Mouse (Mus musculus): ENCODE data around the gene Sf3b1. TPM values are rescaled to one million over a fixed set of nuclear protein-coding genes. Genes with fewer than 3 reads are reported as not detected.
"Not testable (repeated sequence)": the region's sequence is repeated elsewhere in the genome, so short reads cannot be mapped to it uniquely, and the experiment has no call there.

Sf3b1 gene
- 334 and 363 TPM in 2 replicates for polyA plus RNA-seq (2014; fragmentation: Nextera tagmentation; extraction: Ambion mirVana)

GRCm38 (mm10) chr1:55027253-55027801 is at the start of gene Sf3b1:
Sf3b1 (minus strand) TSS chr1:55027481.
- H3K36me3 ChIP-seq (ENCODE audit: control insufficient read depth, insufficient read depth, low read length): no peaks in the 10 kb centered on the region
- peak; percentile 99 for ATAC-seq (ENCODE audit: insufficient number of reproducible peaks, insufficient read depth, low FRiP score, low read depth)
- no peaks in the 10 kb centered on the region for H3K9me3 ChIP-seq (ENCODE audit: control insufficient read depth, low read depth, low read length)
- WGBS: 2% methylated on average over 46 of the region's 46 CpGs
- H3K27me3 ChIP-seq (ENCODE audit: control insufficient read depth, insufficient read depth, low read length): no peaks in the 10 kb centered on the region
- H3K4me2 ChIP-seq (replicated peaks; ENCODE audit: low read depth, low read length): peak within 1 kb of the TSS; percentile 89
- peak within 1 kb of the TSS; percentile 98 for H3K4me3 ChIP-seq (ENCODE audit: low read depth, low read length)
- H3K9ac ChIP-seq (replicated peaks; ENCODE audit: low read depth, low read length): peak within 1 kb of the TSS; percentile 99
- no peaks in the 10 kb centered on the region for H3K4me1 ChIP-seq (ENCODE audit: control insufficient read depth, insufficient read depth, low read length)
- H3K27ac ChIP-seq (ENCODE audit: low read length): peak within 1 kb of the TSS; percentile 96

GRCm38 (mm10) chr1:55076395-55076743 is 49.1 kb upstream of the Sf3b1 start:
- Histone ChIP-seq H3K4me2 (replicated peaks; ENCODE audit: low read depth, low read length) (no peak overlapping the region), H3K9ac (replicated peaks; ENCODE audit: low read depth, low read length) (no peak overlapping the region), H3K9me3 (ENCODE audit: control insufficient read depth, low read depth, low read length) (no peaks in the 10 kb centered on the region), H3K27me3 (ENCODE audit: control insufficient read depth, insufficient read depth, low read length) (no peaks in the 10 kb centered on the region), H3K4me1 (ENCODE audit: control insufficient read depth, insufficient read depth, low read length) (no peaks in the 10 kb centered on the region), H3K4me3 (ENCODE audit: low read depth, low read length) (no peak overlapping the region), H3K27ac (ENCODE audit: low read length) (no peak overlapping the region), H3K36me3 (ENCODE audit: control insufficient read depth, insufficient read depth, low read length) (peaks cover 39% of the 10 kb centered on the region)
- no peak for ATAC-seq (ENCODE audit: insufficient number of reproducible peaks, insufficient read depth, low FRiP score, low read depth)

- Histone ChIP-seq H3K4me3 (ENCODE audit: low read depth, low read length) (no peak overlapping the region), H3K36me3 (ENCODE audit: control insufficient read depth, insufficient read depth, low read length) (peaks cover 36% of the 10 kb centered on the region), H3K27me3 (ENCODE audit: control insufficient read depth, insufficient read depth, low read length) (no peaks in the 10 kb centered on the region), H3K4me2 (replicated peaks; ENCODE audit: low read depth, low read length) (no peak overlapping the region), H3K4me1 (ENCODE audit: control insufficient read depth, insufficient read depth, low read length) (no peaks in the 10 kb centered on the region), H3K27ac (ENCODE audit: low read length) (no peak overlapping the region), H3K9me3 (ENCODE audit: control insufficient read depth, low read depth, low read length) (no peaks in the 10 kb centered on the region), H3K9ac (replicated peaks; ENCODE audit: low read depth, low read length) (no peak overlapping the region)
- WGBS: 69% methylated on average over 5 of the region's 5 CpGs
- no peak for ATAC-seq (ENCODE audit: insufficient number of reproducible peaks, insufficient read depth, low FRiP score, low read depth)
Observed at GRCm38 (mm10) chr1:55075652-55076394, 48.5 kb upstream of the Sf3b1 start.

DNA sequence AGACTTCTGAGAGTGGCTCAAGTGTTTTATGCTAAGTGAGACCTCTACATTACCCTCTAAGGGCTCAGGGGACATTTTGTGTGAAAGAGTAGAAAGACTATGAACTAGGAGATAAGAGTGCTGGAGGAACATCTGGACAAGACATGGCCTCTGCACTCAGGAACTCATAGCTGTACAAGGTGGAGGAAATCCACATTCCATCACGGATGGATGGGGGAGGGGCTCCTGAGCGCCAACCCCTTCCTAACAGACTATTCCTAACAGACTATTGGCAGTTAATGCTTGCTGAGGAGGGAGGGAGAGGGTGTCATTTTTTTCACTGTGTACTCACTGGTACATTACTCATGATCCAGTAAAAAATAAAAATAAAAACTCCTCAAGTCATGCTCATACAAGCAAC is 47.5 kb upstream of the Sf3b1 start:
- H3K36me3 ChIP-seq (ENCODE audit: control insufficient read depth, insufficient read depth, low read length): peaks cover 31% of the 10 kb centered on the region
- no peak overlapping the region for H3K27ac ChIP-seq (ENCODE audit: low read length)
- no peaks in the 10 kb centered on the region for H3K27me3 ChIP-seq (ENCODE audit: control insufficient read depth, insufficient read depth, low read length)
- 29% methylated on average over 2 of the region's 2 CpGs for WGBS
- H3K4me1 ChIP-seq (ENCODE audit: control insufficient read depth, insufficient read depth, low read length): no peaks in the 10 kb centered on the region
- no peak overlapping the region for H3K9ac ChIP-seq (replicated peaks; ENCODE audit: low read depth, low read length)
- no peak overlapping the region for H3K4me2 ChIP-seq (replicated peaks; ENCODE audit: low read depth, low read length)
- no peak for ATAC-seq (ENCODE audit: insufficient number of reproducible peaks, insufficient read depth, low FRiP score, low read depth)
- H3K4me3 ChIP-seq (ENCODE audit: low read depth, low read length): no peak overlapping the region
- H3K9me3 ChIP-seq (ENCODE audit: control insufficient read depth, low read depth, low read length): no peaks in the 10 kb centered on the region

DNA sequence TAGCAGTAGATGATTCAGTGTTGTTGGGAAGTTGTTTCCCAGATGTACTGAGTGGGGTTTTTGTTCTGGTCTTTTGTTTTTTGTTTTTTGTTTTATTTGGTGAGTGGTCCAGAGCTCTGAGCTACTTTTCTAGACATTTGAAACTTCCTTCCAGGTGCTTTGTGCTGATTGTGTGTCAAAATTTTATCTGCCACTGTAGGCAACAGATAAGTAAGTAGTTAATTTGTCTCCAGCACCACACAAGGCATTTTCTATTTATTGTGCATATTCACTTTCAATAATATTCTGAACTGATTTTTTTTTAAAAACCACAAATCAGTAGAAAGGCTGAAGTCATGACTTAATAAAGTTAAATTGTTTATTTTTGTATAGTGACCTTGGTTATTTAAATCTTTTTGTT is 45.0 kb upstream of the Sf3b1 start:
- H3K4me1 ChIP-seq (ENCODE audit: control insufficient read depth, insufficient read depth, low read length); H3K27me3 ChIP-seq (ENCODE audit: control insufficient read depth, insufficient read depth, low read length); H3K4me2 ChIP-seq (replicated peaks; ENCODE audit: low read depth, low read length); H3K4me3 ChIP-seq (ENCODE audit: low read depth, low read length); ATAC-seq (ENCODE audit: insufficient number of reproducible peaks, insufficient read depth, low FRiP score, low read depth); H3K9ac ChIP-seq (replicated peaks; ENCODE audit: low read depth, low read length); H3K27ac ChIP-seq (ENCODE audit: low read length); H3K9me3 ChIP-seq (ENCODE audit: control insufficient read depth, low read depth, low read length): not testable (repeated sequence)
- H3K36me3 ChIP-seq (ENCODE audit: control insufficient read depth, insufficient read depth, low read length): peaks cover 22% of the 10 kb centered on the region

- no peaks in the 10 kb centered on the region for H3K4me1 ChIP-seq (ENCODE audit: control insufficient read depth, insufficient read depth, low read length)
- 87% methylated on average over 4 of the region's 4 CpGs for WGBS
- H3K9me3 ChIP-seq (ENCODE audit: control insufficient read depth, low read depth, low read length): no peaks in the 10 kb centered on the region
- no peak overlapping the region for H3K4me3 ChIP-seq (ENCODE audit: low read depth, low read length)
- H3K27ac ChIP-seq (ENCODE audit: low read length): no peak overlapping the region
- H3K4me2 ChIP-seq (replicated peaks; ENCODE audit: low read depth, low read length): no peak overlapping the region
- no peak overlapping the region for H3K9ac ChIP-seq (replicated peaks; ENCODE audit: low read depth, low read length)
- no peaks in the 10 kb centered on the region for H3K27me3 ChIP-seq (ENCODE audit: control insufficient read depth, insufficient read depth, low read length)
- ATAC-seq (ENCODE audit: insufficient number of reproducible peaks, insufficient read depth, low FRiP score, low read depth): no peak
- peaks cover 14% of the 10 kb centered on the region; the same call in 1 of the 2 replicates for H3K36me3 ChIP-seq (ENCODE audit: control insufficient read depth, insufficient read depth, low read length)
Observed at GRCm38 (mm10) chr1:55061772-55062171, 34.5 kb upstream of the Sf3b1 start.

GRCm38 (mm10) chr1:55061099-55061498 is 33.8 kb upstream of the Sf3b1 start:
- no peak for ATAC-seq (ENCODE audit: insufficient number of reproducible peaks, insufficient read depth, low FRiP score, low read depth)
- 89% methylated on average over 5 of the region's 5 CpGs for WGBS
- Histone ChIP-seq H3K4me1 (ENCODE audit: control insufficient read depth, insufficient read depth, low read length) (no peaks in the 10 kb centered on the region), H3K4me2 (replicated peaks; ENCODE audit: low read depth, low read length) (no peak overlapping the region), H3K9me3 (ENCODE audit: control insufficient read depth, low read depth, low read length) (no peaks in the 10 kb centered on the region), H3K4me3 (ENCODE audit: low read depth, low read length) (no peak overlapping the region), H3K27ac (ENCODE audit: low read length) (no peak overlapping the region), H3K36me3 (ENCODE audit: control insufficient read depth, insufficient read depth, low read length) (peaks cover 14% of the 10 kb centered on the region; the same call in 1 of the 2 replicates), H3K27me3 (ENCODE audit: control insufficient read depth, insufficient read depth, low read length) (no peaks in the 10 kb centered on the region), H3K9ac (replicated peaks; ENCODE audit: low read depth, low read length) (no peak overlapping the region)

- 80% methylated on average over 2 of the region's 3 CpGs for WGBS
- not testable (repeated sequence) for ATAC-seq (ENCODE audit: insufficient number of reproducible peaks, insufficient read depth, low FRiP score, low read depth); H3K9ac ChIP-seq (replicated peaks; ENCODE audit: low read depth, low read length); H3K36me3 ChIP-seq (ENCODE audit: control insufficient read depth, insufficient read depth, low read length); H3K27me3 ChIP-seq (ENCODE audit: control insufficient read depth, insufficient read depth, low read length); H3K4me2 ChIP-seq (replicated peaks; ENCODE audit: low read depth, low read length); H3K4me1 ChIP-seq (ENCODE audit: control insufficient read depth, insufficient read depth, low read length); H3K9me3 ChIP-seq (ENCODE audit: control insufficient read depth, low read depth, low read length); H3K27ac ChIP-seq (ENCODE audit: low read length); H3K4me3 ChIP-seq (ENCODE audit: low read depth, low read length)
Observed at GRCm38 (mm10) chr1:55058383-55058782, 31.1 kb upstream of the Sf3b1 start.
